Mouse (Mus musculus): ENCODE data around the gene Tbp. TPM values are rescaled to one million over a fixed set of nuclear protein-coding genes. Genes with fewer than 3 reads are reported as not detected.

Tbp gene
- total RNA-seq (2021): 1 to 10 TPM; 6.7 to 7.0 TPM
- long read RNA-seq, experiment 1, full-length matches to known transcripts: 3 of 4 reads
- long read RNA-seq, experiment 1, partial matches to known transcripts: 0 of 4 reads
- long read RNA-seq, experiment 1, other reads (novel, unspliced or antisense): 1 of 4 reads
- long read RNA-seq, experiment 2, full-length matches to known transcripts: 5 of 8 reads
- long read RNA-seq, experiment 2, partial matches to known transcripts: 1 of 8 reads
- long read RNA-seq, experiment 2, other reads (novel, unspliced or antisense): 2 of 8 reads

GRCm38 (mm10) chr17:15499656-15500394 lies at the start of gene Tbp, which contains the start of gene Psmb1:
Gene Tbp (plus strand): TSS chr17:15499888.
Gene Psmb1 (minus strand): TSS chr17:15499751.
- peak; percentile 98 for DNase-seq (ENCODE audit: low spot score)

- DNase-seq (ENCODE audit: low spot score): no peak
Measured at GRCm38 (mm10) chr17:15455203-15455602, 44.5 kb upstream of the Tbp start.

- no peak for DNase-seq (ENCODE audit: low spot score)
Measured at GRCm38 (mm10) chr17:15456595-15456994, 43.1 kb upstream of the Tbp start.

GRCm38 (mm10) chr17:15459761-15460160 lies 39.9 kb upstream of the Tbp start:
- no peak for DNase-seq (ENCODE audit: low spot score)

GRCm38 (mm10) chr17:15461921-15462495 lies 37.7 kb upstream of the Tbp start:
- peak; percentile 80 for DNase-seq (ENCODE audit: low spot score)

GRCm38 (mm10) chr17:15467669-15468068 lies 32.0 kb upstream of the Tbp start:
- peak; percentile 76 for DNase-seq (ENCODE audit: low spot score)

GRCm38 (mm10) chr17:15472671-15473070 lies 27.0 kb upstream of the Tbp start:
- DNase-seq (ENCODE audit: low spot score): no peak

GRCm38 (mm10) chr17:15490542-15490941 lies 9.1 kb upstream of the Tbp start:
- DNase-seq (ENCODE audit: low spot score): no peak

GRCm38 (mm10) chr17:15497882-15498752 lies 1.6 kb upstream of the Tbp start:
- DNase-seq (ENCODE audit: low spot score): peak; percentile 94

- DNase-seq (ENCODE audit: low spot score): no peak
Measured at GRCm38 (mm10) chr17:15498753-15499113, 955 bp upstream of the Tbp start.

GRCm38 (mm10) chr17:15510694-15511093 lies 11.0 kb downstream of the Tbp start:
- no peak for DNase-seq (ENCODE audit: low spot score)

- DNase-seq (ENCODE audit: low spot score): no peak
Measured at GRCm38 (mm10) chr17:15517776-15518175, 18.1 kb downstream of the Tbp start.

GRCm38 (mm10) chr17:15518186-15518585 lies 18.5 kb downstream of the Tbp start:
- no peak for DNase-seq (ENCODE audit: low spot score)

GRCm38 (mm10) chr17:15518766-15519165 lies 19.1 kb downstream of the Tbp start:
- no peak for DNase-seq (ENCODE audit: low spot score)

GRCm38 (mm10) chr17:15526304-15526703 lies 26.6 kb downstream of the Tbp start:
- DNase-seq (ENCODE audit: low spot score): no peak

- peak; percentile 96 for DNase-seq (ENCODE audit: low spot score)
Measured at GRCm38 (mm10) chr17:15526986-15527810, 27.5 kb downstream of the Tbp start, which contains the start of gene Pdcd2. Gene Pdcd2 (minus strand): TSS chr17:15527301.

- no peak for DNase-seq (ENCODE audit: low spot score)
Measured at GRCm38 (mm10) chr17:15527811-15528136, 28.1 kb downstream of the Tbp start.

GRCm38 (mm10) chr17:15528887-15529286 lies 29.2 kb downstream of the Tbp start:
- no peak for DNase-seq (ENCODE audit: low spot score)

- no peak for DNase-seq (ENCODE audit: low spot score)
Measured at GRCm38 (mm10) chr17:15530141-15530540, 30.5 kb downstream of the Tbp start.

GRCm38 (mm10) chr17:15535162-15535800 lies 35.6 kb downstream of the Tbp start:
- no peak for DNase-seq (ENCODE audit: low spot score)
